Mouse (Mus musculus): ENCODE data around the gene Rpl13a. TPM values are rescaled to one million over a fixed set of nuclear protein-coding genes. Genes with fewer than 3 reads are reported as not detected.

The Rpl13a gene
- polyA plus RNA-seq, 1 experiment from 2014 or later = 1,342 TPM

DNA sequence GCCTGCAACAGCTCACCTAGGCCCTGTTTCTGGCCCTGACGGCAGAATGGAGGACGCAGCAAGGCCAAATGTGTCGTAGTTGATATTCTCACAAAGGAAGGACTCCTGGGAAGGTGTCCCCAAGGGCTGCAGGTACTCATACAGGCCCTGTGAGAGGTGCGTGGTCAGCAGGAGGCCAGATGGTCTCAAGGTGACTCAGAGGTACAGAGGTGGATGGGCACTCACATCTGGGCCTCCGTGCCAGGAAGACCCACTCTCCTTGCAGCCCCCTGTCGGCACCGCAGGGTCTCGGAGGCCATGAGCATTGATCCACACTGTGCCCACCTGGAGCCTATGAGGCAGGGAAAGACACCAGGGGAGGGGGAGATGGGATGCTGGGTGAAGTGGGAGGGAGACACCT is 16.9 kb upstream of the Rpl13a start:
- no peak overlapping the region for H3K27ac ChIP-seq
- no peaks in the 10 kb centered on the region for H3K27me3 ChIP-seq
- H3K9me3 ChIP-seq = no peaks in the 10 kb centered on the region
- H3K4me1 ChIP-seq = 0 out of 2 replicates have a peak, but pooled peaks cover under 1% of the 10 kb centered on the region
- H3K4me3 ChIP-seq = no peak overlapping the region
- no peak overlapping the region for H3K4me2 ChIP-seq (replicated peaks)
- ATAC-seq (ENCODE audit: insufficient number of reproducible peaks, insufficient read depth, low FRiP score, low TSS enrichment) = no peak
- 98% methylated on average over 8 of the region's 8 CpGs for WGBS
- H3K36me3 ChIP-seq = peaks cover 62% of the 10 kb centered on the region
- no peak overlapping the region for H3K9ac ChIP-seq

DNA sequence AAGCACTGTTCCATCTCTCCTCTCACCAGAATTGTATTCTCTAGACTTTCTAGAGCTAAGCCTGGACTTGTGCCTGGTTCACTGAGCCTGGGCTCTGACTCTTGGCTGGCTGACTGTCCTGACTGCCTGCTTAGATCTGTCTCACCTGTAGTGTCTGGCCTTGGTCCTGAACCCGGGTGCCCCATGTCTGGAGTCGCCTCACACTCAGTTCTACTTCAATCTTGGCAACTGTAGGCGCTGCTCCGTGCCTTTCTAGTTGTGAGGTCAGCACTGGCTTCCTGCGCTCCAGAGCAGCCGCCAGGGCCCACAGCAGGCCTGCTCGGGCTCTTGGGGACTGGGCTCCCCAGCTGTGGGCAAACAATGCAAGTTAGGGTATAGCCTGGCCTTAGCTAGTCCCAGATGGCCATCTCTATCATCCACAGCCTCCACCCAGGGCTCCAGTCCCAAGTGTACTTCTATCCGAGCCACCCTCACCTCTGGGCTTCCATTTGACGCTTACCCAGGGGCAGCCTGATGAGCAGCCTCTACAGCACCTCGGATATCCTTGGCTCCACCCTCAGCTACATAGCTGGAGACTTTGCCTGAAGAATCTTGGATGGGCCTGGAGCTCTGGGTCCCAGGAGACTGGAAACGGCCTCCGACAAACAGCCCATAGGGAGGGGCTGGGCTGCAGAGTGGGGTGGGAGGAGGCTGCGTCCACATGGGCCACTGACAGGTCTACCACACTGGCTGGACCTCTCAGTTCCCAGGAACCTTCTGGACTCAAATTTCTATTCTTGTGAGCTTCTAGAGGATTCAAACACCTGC is 16.0 kb upstream of the Rpl13a start:
- H3K9me3 ChIP-seq = no peaks in the 10 kb centered on the region
- H3K27me3 ChIP-seq = no peaks in the 10 kb centered on the region
- H3K9ac ChIP-seq = no peak overlapping the region
- no peaks in the 10 kb centered on the region for H3K4me1 ChIP-seq
- no peak overlapping the region for H3K4me2 ChIP-seq (replicated peaks)
- ATAC-seq (ENCODE audit: insufficient number of reproducible peaks, insufficient read depth, low FRiP score, low TSS enrichment) = no peak
- H3K4me3 ChIP-seq = no peak overlapping the region
- 84% methylated on average over 13 of the region's 13 CpGs for WGBS
- H3K27ac ChIP-seq = no peak overlapping the region
- H3K36me3 ChIP-seq = peaks cover 62% of the 10 kb centered on the region

DNA sequence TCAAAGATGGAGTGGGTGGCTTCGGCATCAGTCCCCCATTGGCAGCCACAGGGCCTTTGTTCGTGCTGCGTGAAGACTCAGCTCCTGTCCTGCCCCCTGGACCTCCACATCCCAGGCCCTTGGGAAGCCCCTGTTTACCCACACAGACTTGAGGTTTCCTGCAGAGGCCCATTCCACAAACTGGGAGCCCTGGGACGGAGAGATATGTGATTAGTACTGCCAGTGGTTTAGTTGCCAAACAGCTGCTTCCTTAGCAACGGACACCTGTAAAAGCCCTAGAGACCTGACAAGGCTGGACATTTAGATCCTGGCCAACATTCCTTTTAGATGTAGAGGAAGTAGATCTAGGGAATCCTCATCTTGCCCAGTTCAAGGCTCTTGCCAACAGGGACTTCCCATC is 13.4 kb upstream of the Rpl13a start:
- H3K4me1 ChIP-seq = no peaks in the 10 kb centered on the region
- H3K9ac ChIP-seq = no peak overlapping the region
- no peaks in the 10 kb centered on the region for H3K27me3 ChIP-seq
- no peak overlapping the region for H3K4me3 ChIP-seq
- 86% methylated on average over 5 of the region's 5 CpGs for WGBS
- no peaks in the 10 kb centered on the region for H3K9me3 ChIP-seq
- no peak overlapping the region for H3K4me2 ChIP-seq (replicated peaks)
- H3K36me3 ChIP-seq = peaks cover 47% of the 10 kb centered on the region
- ATAC-seq (ENCODE audit: insufficient number of reproducible peaks, insufficient read depth, low FRiP score, low TSS enrichment) = no peak
- no peak overlapping the region for H3K27ac ChIP-seq

DNA sequence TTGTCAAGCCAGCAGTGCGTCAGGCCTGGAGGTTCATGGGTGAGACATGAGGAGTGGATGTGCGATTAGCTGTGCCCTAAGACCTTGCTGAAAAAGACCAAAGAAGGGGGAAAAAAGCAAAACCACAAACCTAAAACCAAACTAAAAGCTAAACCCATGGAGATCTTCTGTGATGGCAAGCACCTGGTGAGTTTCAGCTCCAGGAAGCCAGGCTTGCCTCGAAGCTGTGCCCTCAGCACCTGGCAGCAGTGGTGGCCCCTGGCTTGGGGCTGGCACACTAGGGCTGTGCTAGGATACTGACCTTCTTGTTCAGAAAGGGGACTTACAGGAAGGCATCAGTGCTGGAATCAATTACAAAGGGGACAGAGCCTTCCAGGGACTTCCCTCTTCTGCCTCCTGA is 12.8 kb upstream of the Rpl13a start:
- no peak overlapping the region for H3K4me2 ChIP-seq (replicated peaks)
- ATAC-seq (ENCODE audit: insufficient number of reproducible peaks, insufficient read depth, low FRiP score, low TSS enrichment) = no peak
- WGBS = 90% methylated on average over 3 of the region's 3 CpGs
- no peak overlapping the region for H3K9ac ChIP-seq
- no peak overlapping the region for H3K27ac ChIP-seq
- H3K4me3 ChIP-seq = no peak overlapping the region
- H3K4me1 ChIP-seq = no peaks in the 10 kb centered on the region
- H3K36me3 ChIP-seq = peaks cover 42% of the 10 kb centered on the region
- no peaks in the 10 kb centered on the region for H3K9me3 ChIP-seq
- H3K27me3 ChIP-seq = no peaks in the 10 kb centered on the region

DNA sequence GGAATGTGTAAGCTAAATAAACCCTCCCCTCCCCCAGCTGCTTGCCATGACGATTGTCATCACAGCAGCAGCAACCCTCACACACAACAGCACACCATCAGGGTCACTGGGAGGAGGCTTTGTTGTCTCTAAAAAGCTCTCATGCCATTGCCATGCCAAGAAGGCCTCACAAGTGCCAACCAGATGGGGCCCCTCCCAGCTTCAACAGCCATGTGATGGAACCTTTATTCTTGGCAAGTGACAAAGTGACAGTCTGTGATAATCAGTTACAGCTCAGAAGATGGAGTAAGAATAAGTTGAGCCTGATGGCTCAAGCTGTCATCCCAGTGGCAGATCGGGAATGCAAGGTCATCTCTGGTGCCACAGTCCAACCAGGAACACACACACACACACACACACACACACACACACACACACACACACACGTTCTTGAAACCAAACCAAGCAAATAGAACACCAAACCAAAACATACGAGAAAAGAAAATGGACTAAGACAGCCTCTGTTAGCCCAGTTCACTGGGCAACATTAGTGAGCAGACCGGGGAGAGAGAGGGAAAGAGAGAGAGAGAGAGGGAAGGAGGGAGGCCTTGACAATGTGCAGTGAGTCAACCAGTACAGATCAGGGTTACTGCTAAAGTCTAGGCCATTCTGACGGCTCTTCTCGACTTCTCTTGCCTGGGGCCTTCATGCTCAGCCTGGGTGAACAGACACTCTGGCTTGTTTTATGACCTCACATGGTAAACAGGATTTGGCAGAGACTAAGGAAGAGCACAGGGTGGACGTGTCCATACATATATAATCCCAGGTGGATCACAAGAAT is 11.6 kb upstream of the Rpl13a start:
- peaks cover 7% of the 10 kb centered on the region; the same call in 1 of the 2 replicates for H3K27me3 ChIP-seq
- no peak for ATAC-seq (ENCODE audit: insufficient number of reproducible peaks, insufficient read depth, low FRiP score, low TSS enrichment)
- WGBS = 76% methylated on average over 8 of the region's 8 CpGs

DNA sequence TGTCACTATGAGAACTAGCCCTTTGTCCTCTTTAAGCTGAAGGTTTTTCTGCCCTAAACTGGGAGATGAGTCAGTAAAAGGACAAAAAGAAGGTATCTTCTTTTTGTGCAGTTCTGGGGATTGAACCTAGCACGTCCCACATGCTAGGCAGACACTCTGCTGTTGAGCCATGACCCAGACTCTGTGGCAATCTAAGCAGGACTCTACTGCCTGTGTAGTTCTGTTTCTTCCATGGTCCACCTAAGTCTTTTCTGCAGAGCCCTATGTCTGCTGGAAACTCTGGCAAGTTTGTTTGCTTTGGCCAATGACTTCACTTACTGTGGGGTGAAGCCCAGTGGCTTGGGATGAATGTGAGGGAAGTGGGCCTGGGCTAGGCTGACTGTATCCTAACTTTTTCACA is 9.8 kb upstream of the Rpl13a start:
- Histone ChIP-seq H3K27me3 (peaks cover 13% of the 10 kb centered on the region; the same call in 1 of the 2 replicates), H3K4me3 (no peak overlapping the region), H3K27ac (no peak overlapping the region), H3K9me3 (no peaks in the 10 kb centered on the region), H3K4me2 (replicated peaks) (no peak overlapping the region), H3K4me1 (peaks cover 7% of the 10 kb centered on the region; the same call in 1 of the 2 replicates), H3K9ac (0 out of 2 replicates have a peak overlapping the region, but pooled peaks have one; percentile 0), H3K36me3 (peaks cover 14% of the 10 kb centered on the region)
- WGBS = 82% methylated on average over 1 of the region's 1 CpGs
- ATAC-seq (ENCODE audit: insufficient number of reproducible peaks, insufficient read depth, low FRiP score, low TSS enrichment) = no peak

More for the DNA sequence above, 11.6 kb upstream of the Rpl13a start:
- peaks cover 31% of the 10 kb centered on the region for H3K36me3 ChIP-seq
- no peak overlapping the region for H3K27ac ChIP-seq
- H3K4me3 ChIP-seq = no peak overlapping the region
- H3K4me2 ChIP-seq (replicated peaks) = no peak overlapping the region
- peaks cover 7% of the 10 kb centered on the region; the same call in 1 of the 2 replicates for H3K4me1 ChIP-seq
- no peaks in the 10 kb centered on the region for H3K9me3 ChIP-seq
- no peak overlapping the region for H3K9ac ChIP-seq

DNA sequence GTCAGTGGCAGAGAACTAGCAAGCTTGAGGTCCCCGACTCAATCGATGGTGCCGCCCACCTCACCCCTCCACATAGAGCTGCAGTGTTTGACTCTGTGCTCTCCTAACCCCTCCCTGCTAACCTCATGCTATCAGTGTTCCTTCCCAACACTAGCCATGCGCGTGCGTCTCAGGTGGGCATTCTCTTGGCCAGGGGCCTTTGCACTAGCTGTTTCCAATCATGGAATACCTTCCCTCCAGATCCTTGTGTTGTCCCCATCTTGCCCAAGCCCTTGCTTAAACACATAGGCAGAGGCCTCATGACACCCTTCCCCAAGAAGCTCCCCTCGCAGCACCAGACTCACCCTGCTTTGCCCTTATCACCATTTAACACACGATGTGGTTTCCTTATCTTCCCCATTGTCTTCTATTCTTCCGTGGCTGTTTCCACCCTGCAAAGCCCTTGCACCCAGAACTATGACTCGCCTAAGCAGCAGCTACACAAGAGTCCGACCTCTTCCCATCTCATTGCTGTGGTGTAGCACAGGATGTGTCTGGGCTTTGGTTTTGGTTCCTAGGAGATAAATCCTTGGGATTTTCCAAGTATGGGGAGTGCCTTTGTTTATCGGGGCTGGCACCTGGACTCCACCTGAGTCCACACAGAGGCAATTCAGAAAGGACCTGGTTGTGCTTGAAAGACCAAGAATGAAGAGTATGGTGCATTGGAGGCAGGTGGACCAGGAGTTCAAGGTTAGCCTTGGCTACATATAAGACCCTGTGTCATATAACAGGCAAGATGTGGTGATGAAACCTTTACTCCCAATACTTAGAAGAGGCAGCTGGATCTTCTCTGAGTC is 8.8 kb upstream of the Rpl13a start:
- Histone ChIP-seq H3K9me3 (no peaks in the 10 kb centered on the region), H3K27me3 (peaks cover 13% of the 10 kb centered on the region; the same call in 1 of the 2 replicates), H3K9ac (no peak overlapping the region), H3K27ac (no peak overlapping the region), H3K4me2 (replicated peaks) (no peak overlapping the region), H3K36me3 (peaks cover 4% of the 10 kb centered on the region; the same call in 1 of the 2 replicates), H3K4me3 (no peak overlapping the region), H3K4me1 (peaks cover 7% of the 10 kb centered on the region; the same call in 1 of the 2 replicates)
- 84% methylated on average over 12 of the region's 12 CpGs for WGBS
- no peak for ATAC-seq (ENCODE audit: insufficient number of reproducible peaks, insufficient read depth, low FRiP score, low TSS enrichment)

DNA sequence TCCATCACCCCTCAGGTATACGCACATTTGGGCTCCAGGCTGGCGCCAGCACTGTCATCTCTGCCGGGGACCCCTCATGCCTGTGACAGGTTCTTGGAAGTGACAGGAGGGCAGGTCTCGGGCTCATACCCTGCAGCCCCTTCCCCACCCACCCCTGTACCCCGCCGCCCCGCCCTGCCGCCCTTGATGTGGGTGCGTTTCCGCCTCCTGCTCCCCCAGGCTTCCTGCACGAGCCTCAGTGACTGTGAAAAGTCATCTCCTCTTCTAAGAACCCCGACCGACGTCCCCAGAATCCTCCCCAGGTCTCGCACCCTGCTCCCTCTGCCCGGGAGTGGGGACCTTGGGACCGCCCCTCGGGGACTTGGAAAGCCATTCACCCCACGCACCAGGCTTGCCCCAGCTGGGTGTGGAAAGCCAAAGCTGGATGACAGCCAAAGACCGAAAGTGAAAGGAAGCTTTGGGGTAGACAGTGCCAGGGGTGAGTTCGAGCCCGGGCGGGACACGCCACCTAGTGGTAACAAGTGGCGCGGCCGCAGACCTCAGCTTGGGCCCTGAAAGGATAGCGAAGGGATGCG is 7.5 kb upstream of the Rpl13a start, which contains the start of the genes Gm45713 and Flt3l:
Gene Gm45713 (minus strand): TSS at position 239 of the 575 bp plus-strand sequence.
Gene Flt3l (minus strand): TSS at position 440 of the 575 bp plus-strand sequence.
- WGBS = 3% methylated on average over 29 of the region's 29 CpGs
- Histone ChIP-seq H3K4me3 (peak within 1 kb of the TSS; percentile 47), H3K9ac (peak within 1 kb of the TSS; percentile 69), H3K4me2 (replicated peaks) (peak within 1 kb of the TSS; percentile 61), H3K27me3 (peaks cover 13% of the 10 kb centered on the region; the same call in 1 of the 2 replicates), H3K4me1 (peaks cover 7% of the 10 kb centered on the region; the same call in 1 of the 2 replicates), H3K36me3 (no peaks in the 10 kb centered on the region), H3K9me3 (no peaks in the 10 kb centered on the region), H3K27ac (no peak within 1 kb of the TSS)
- ATAC-seq (ENCODE audit: insufficient number of reproducible peaks, insufficient read depth, low FRiP score, low TSS enrichment) = peak; percentile 68; the same call in 1 of the 2 replicates

DNA sequence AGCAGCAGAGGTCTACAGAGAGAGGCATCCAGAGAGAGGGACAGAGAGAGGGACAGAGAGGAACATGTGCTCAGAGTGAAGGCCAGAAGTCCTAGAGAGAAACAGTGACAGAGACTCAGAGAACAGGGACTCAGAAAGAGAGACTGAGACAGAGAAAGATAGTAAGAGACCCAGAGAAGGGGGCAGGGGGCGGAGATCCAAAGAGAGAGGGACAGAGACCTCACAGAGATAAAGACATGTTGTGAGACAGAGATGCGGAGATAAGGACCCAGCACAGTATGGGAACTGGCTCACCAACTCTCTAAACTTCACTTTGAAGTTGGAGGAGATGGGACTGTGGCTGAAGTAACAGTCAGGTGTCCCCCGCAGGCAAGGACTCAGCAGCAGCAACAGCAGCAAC is 6.8 kb upstream of the Rpl13a start:
- Histone ChIP-seq H3K4me2 (replicated peaks) (peak overlapping the region; percentile 61), H3K9me3 (no peaks in the 10 kb centered on the region), H3K4me3 (no peak overlapping the region), H3K9ac (no peak overlapping the region), H3K27me3 (peaks cover 13% of the 10 kb centered on the region; the same call in 1 of the 2 replicates), H3K27ac (no peak overlapping the region), H3K4me1 (peaks cover 7% of the 10 kb centered on the region; the same call in 1 of the 2 replicates), H3K36me3 (no peaks in the 10 kb centered on the region)
- no peak for ATAC-seq (ENCODE audit: insufficient number of reproducible peaks, insufficient read depth, low FRiP score, low TSS enrichment)
- 62% methylated on average over 3 of the region's 3 CpGs for WGBS

DNA sequence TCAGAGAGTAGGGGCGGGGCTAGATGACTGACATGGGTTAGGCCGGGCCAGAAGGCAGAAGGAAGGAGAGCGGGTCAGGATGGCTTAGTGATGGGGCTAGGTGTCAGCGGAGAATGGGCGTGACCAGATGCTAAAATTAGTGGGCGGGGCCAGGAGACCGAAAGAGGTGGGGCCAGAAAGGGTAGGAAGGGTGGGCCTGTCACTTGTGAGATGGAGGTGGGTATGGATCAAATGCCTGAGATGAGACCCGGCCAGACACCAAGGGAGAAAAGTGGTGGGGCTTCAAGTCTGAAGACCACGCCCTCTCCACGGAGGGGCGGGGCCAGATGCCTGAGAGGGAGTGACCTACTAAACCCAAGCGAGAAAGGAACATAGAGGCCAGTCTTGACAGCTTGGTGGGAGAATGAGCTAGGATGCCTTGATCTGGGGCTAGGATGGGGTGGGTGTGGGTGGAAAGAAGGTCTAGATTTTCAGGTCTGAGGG is 6.0 kb upstream of the Rpl13a start:
- H3K36me3 ChIP-seq = no peaks in the 10 kb centered on the region
- peaks cover 13% of the 10 kb centered on the region; the same call in 1 of the 2 replicates for H3K27me3 ChIP-seq
- peaks cover 11% of the 10 kb centered on the region; the same call in 1 of the 2 replicates for H3K4me1 ChIP-seq
- no peaks in the 10 kb centered on the region for H3K9me3 ChIP-seq
- H3K27ac ChIP-seq = no peak overlapping the region
- no peak overlapping the region for H3K4me3 ChIP-seq
- WGBS = 5% methylated on average over 12 of the region's 12 CpGs
- no peak overlapping the region for H3K9ac ChIP-seq
- no peak overlapping the region for H3K4me2 ChIP-seq (replicated peaks)
- ATAC-seq (ENCODE audit: insufficient number of reproducible peaks, insufficient read depth, low FRiP score, low TSS enrichment) = no peak

Data from embryonic facial prominence, embryonic 12.5 days (tissue).